Mouse (Mus musculus) cortical plate, adult 2 months (tissue): ENCODE data around the gene Golga5. TPM values are rescaled to one million over a fixed set of nuclear protein-coding genes. Genes with fewer than 3 reads are reported as not detected.

Source experiments
- H3K27ac ChIP-seq: fragments of 200-500 bp; 2 replicates; pipeline ENCODE4 v1.5.1; 2012; ENCODE audit warnings: low read length, control low read depth, inconsistent platforms; ENCODE audit not compliant: insufficient read depth
- H3K4me1 ChIP-seq: fragments of 200-500 bp; 2 replicates; pipeline ENCODE4 v1.6.1; 2011; ENCODE audit warnings: low read length; ENCODE audit not compliant: control insufficient read depth, insufficient read depth
- H3K4me3 ChIP-seq: fragments of 200-500 bp; 2 replicates; pipeline ENCODE4 v1.5.1; 2011; ENCODE audit warnings: mild to moderate bottlenecking, low read length, control low read depth; ENCODE audit not compliant: insufficient read depth
- CTCF ChIP-seq: fragments of 200-500 bp; IDR thresholded peaks from 2 replicates; pipeline ENCODE4 v1.5.1; 2011; ENCODE audit warnings: mild to moderate bottlenecking, control low read depth, low read length; ENCODE audit not compliant: insufficient read depth; ENCODE audit errors: extremely low read depth
- POLR2A ChIP-seq: fragments of 200-500 bp; IDR thresholded peaks from 2 replicates; pipeline ENCODE4 v1.6.1; 2011; ENCODE audit warnings: mild to moderate bottlenecking, low read length, control low read depth; ENCODE audit not compliant: insufficient read depth; ENCODE audit errors: extremely low read depth
- polyA plus RNA-seq: library from polyadenylated mRNA; depleted of rRNA; stranded (reverse); fragments of >200 nt; gene quantifications from 2 replicates; pipeline ENCODE4 v1.2.3, GENCODE M21; 2012; rRNA removed

Gene Golga5
- polyA plus RNA-seq, 1 experiment: 23.4 TPM

GRCm38 (mm10) chr12:102521777-102522319, 52.9 kb downstream of the Golga5 start:
- Histone ChIP-seq H3K27ac (no peak overlapping the region), H3K4me3 (no peak overlapping the region), H3K4me1 (no peaks in the 10 kb centered on the region)
- TF ChIP-seq POLR2A (no peak), CTCF (no peak)

- no peaks in the 10 kb centered on the region for H3K4me1 ChIP-seq
- no peak for TF ChIP-seq POLR2A
- H3K27ac ChIP-seq: no peak overlapping the region
- no peak overlapping the region for H3K4me3 ChIP-seq
Measured at GRCm38 (mm10) chr12:102524216-102524615, 55.3 kb downstream of the Golga5 start.

GRCm38 (mm10) chr12:102524760-102525159, 55.8 kb downstream of the Golga5 start:
- TF ChIP-seq POLR2A (no peak), CTCF (peak; percentile 37)
- Histone ChIP-seq H3K27ac (no peak overlapping the region), H3K4me3 (no peak overlapping the region), H3K4me1 (no peaks in the 10 kb centered on the region)

GRCm38 (mm10) chr12:102527989-102528388, 59.1 kb downstream of the Golga5 start:
- Histone ChIP-seq H3K27ac (no peak overlapping the region), H3K4me3 (no peak overlapping the region), H3K4me1 (peaks cover 3% of the 10 kb centered on the region)
- TF ChIP-seq CTCF (no peak), POLR2A (no peak)

GRCm38 (mm10) chr12:102535796-102536195, 66.9 kb downstream of the Golga5 start:
- no peak for TF ChIP-seq POLR2A
- no peak for TF ChIP-seq CTCF
- H3K27ac ChIP-seq: no peak overlapping the region
- H3K4me1 ChIP-seq: peaks cover 3% of the 10 kb centered on the region
- H3K4me3 ChIP-seq: no peak overlapping the region

- TF ChIP-seq POLR2A: no peak
- no peak for TF ChIP-seq CTCF
- Histone ChIP-seq H3K4me3 (no peak overlapping the region), H3K4me1 (no peaks in the 10 kb centered on the region)
Measured at GRCm38 (mm10) chr12:102540278-102540677, 71.3 kb downstream of the Golga5 start.

GRCm38 (mm10) chr12:102541168-102541567, 72.2 kb downstream of the Golga5 start:
- no peaks in the 10 kb centered on the region for H3K4me1 ChIP-seq
- H3K27ac ChIP-seq: no peak overlapping the region
- TF ChIP-seq POLR2A: no peak
- TF ChIP-seq CTCF: no peak
- H3K4me3 ChIP-seq: no peak overlapping the region

More at GRCm38 (mm10) chr12:102540278-102540677, 71.3 kb downstream of the Golga5 start:
- no peak overlapping the region for H3K27ac ChIP-seq

- no peak overlapping the region for H3K27ac ChIP-seq
- H3K4me3 ChIP-seq: no peak overlapping the region
- TF ChIP-seq CTCF: no peak
- no peaks in the 10 kb centered on the region for H3K4me1 ChIP-seq
Measured at GRCm38 (mm10) chr12:102545122-102545521, 76.2 kb downstream of the Golga5 start.

Other genes starting within 250 kb of the Golga5 start
- gene Rin3, start 186.1 kb upstream of the Golga5 start, polyA plus RNA-seq: 1.4 and 1.7 TPM in 2 replicates
- 121 and 132 TPM in 2 replicates for gene Lgmn, start 29.3 kb upstream of the Golga5 start, polyA plus RNA-seq
- gene Chga, start 85.8 kb downstream of the Golga5 start, polyA plus RNA-seq: 121 and 134 TPM in 2 replicates
- gene Itpk1, start 235.8 kb downstream of the Golga5 start, polyA plus RNA-seq: 42.6 and 42.7 TPM in 2 replicates